Mouse (Mus musculus): Measurements from ENCODE around the gene Runx3. TPM values are rescaled to one million over a fixed set of nuclear protein-coding genes. Genes with fewer than 3 reads are reported as not detected.

Runx3 gene
- polyA plus RNA-seq, 1 experiment from 2014 or later = 0.13 TPM

GRCm38 (mm10) chr4:135116391-135116790, 4.1 kb upstream of the Runx3 start:
- WGBS = 61% methylated on average over 5 of the region's 5 CpGs

GRCm38 (mm10) chr4:135117846-135118245, 2.6 kb upstream of the Runx3 start:
- 91% methylated on average over 9 of the region's 9 CpGs for WGBS
- Histone ChIP-seq H3K4me2 (replicated peaks; ENCODE audit: low read depth) (no peak overlapping the region), H3K4me1 (replicated peaks; ENCODE audit: control insufficient read depth, insufficient read depth) (no peaks in the 10 kb centered on the region), H3K27me3 (ENCODE audit: control insufficient read depth, insufficient read depth, low read length) (no peaks in the 10 kb centered on the region), H3K9ac (ENCODE audit: low read length) (no peak overlapping the region), H3K9me3 (ENCODE audit: control insufficient read depth, low read length) (no peaks in the 10 kb centered on the region), H3K27ac (replicated peaks) (no peak overlapping the region), H3K36me3 (ENCODE audit: control insufficient read depth, insufficient read depth, low read length) (no peaks in the 10 kb centered on the region), H3K4me3 (ENCODE audit: low read depth, low read length) (no peak overlapping the region)
- no peak for DNase-seq (ENCODE audit: low spot score)
- TF ChIP-seq CTCF (IDR thresholded peaks at IDR 0.05; ENCODE audit: low read depth) (no peak), EP300 (optimal IDR thresholded peaks at IDR 0.05) (no peak)
- no peak for ATAC-seq (ENCODE audit: low FRiP score, low TSS enrichment)

More at GRCm38 (mm10) chr4:135116391-135116790, 4.1 kb upstream of the Runx3 start:
- Histone ChIP-seq H3K9ac (ENCODE audit: low read length) (no peak overlapping the region), H3K27ac (replicated peaks) (no peak overlapping the region), H3K27me3 (ENCODE audit: control insufficient read depth, insufficient read depth, low read length) (no peaks in the 10 kb centered on the region), H3K4me3 (ENCODE audit: low read depth, low read length) (no peak overlapping the region), H3K4me1 (replicated peaks; ENCODE audit: control insufficient read depth, insufficient read depth) (no peaks in the 10 kb centered on the region), H3K9me3 (ENCODE audit: control insufficient read depth, low read length) (no peaks in the 10 kb centered on the region), H3K36me3 (ENCODE audit: control insufficient read depth, insufficient read depth, low read length) (no peaks in the 10 kb centered on the region), H3K4me2 (replicated peaks; ENCODE audit: low read depth) (no peak overlapping the region)
- DNase-seq (ENCODE audit: low spot score) = no peak
- TF ChIP-seq CTCF (IDR thresholded peaks at IDR 0.05; ENCODE audit: low read depth) (no peak), EP300 (optimal IDR thresholded peaks at IDR 0.05) (no peak)
- ATAC-seq (ENCODE audit: low FRiP score, low TSS enrichment) = no peak

- DNase-seq (ENCODE audit: low spot score) = no peak
- Histone ChIP-seq H3K9ac (ENCODE audit: low read length) (no peak overlapping the region), H3K4me1 (replicated peaks; ENCODE audit: control insufficient read depth, insufficient read depth) (no peaks in the 10 kb centered on the region), H3K4me2 (replicated peaks; ENCODE audit: low read depth) (no peak overlapping the region), H3K27me3 (ENCODE audit: control insufficient read depth, insufficient read depth, low read length) (no peaks in the 10 kb centered on the region), H3K4me3 (ENCODE audit: low read depth, low read length) (no peak overlapping the region), H3K36me3 (ENCODE audit: control insufficient read depth, insufficient read depth, low read length) (no peaks in the 10 kb centered on the region), H3K27ac (replicated peaks) (no peak overlapping the region), H3K9me3 (ENCODE audit: control insufficient read depth, low read length) (no peaks in the 10 kb centered on the region)
- TF ChIP-seq EP300 (optimal IDR thresholded peaks at IDR 0.05) = no peak
- no peak for TF ChIP-seq CTCF (IDR thresholded peaks at IDR 0.05; ENCODE audit: low read depth)
- ATAC-seq (ENCODE audit: low FRiP score, low TSS enrichment) = no peak
- 86% methylated on average over 12 of the region's 12 CpGs for WGBS
Measured at GRCm38 (mm10) chr4:135118855-135119474, 1.5 kb upstream of the Runx3 start.

- ATAC-seq (ENCODE audit: low FRiP score, low TSS enrichment) = no peak
- H3K4me2 ChIP-seq (replicated peaks; ENCODE audit: low read depth) = no peak overlapping the region
- 76% methylated on average over 5 of the region's 5 CpGs for WGBS
- TF ChIP-seq EP300 (optimal IDR thresholded peaks at IDR 0.05) = no peak
- TF ChIP-seq CTCF (IDR thresholded peaks at IDR 0.05; ENCODE audit: low read depth) = no peak
- no peaks in the 10 kb centered on the region for H3K4me1 ChIP-seq (replicated peaks; ENCODE audit: control insufficient read depth, insufficient read depth)
- no peak overlapping the region for H3K4me3 ChIP-seq (ENCODE audit: low read depth, low read length)
- H3K9me3 ChIP-seq (ENCODE audit: control insufficient read depth, low read length) = no peaks in the 10 kb centered on the region
- no peaks in the 10 kb centered on the region for H3K27me3 ChIP-seq (ENCODE audit: control insufficient read depth, insufficient read depth, low read length)
- no peak overlapping the region for H3K27ac ChIP-seq (replicated peaks)
- H3K9ac ChIP-seq (ENCODE audit: low read length) = no peak overlapping the region
- H3K36me3 ChIP-seq (ENCODE audit: control insufficient read depth, insufficient read depth, low read length) = no peaks in the 10 kb centered on the region
- no peak for DNase-seq (ENCODE audit: low spot score)
Measured at GRCm38 (mm10) chr4:135123721-135124120, 3.3 kb downstream of the Runx3 start.

GRCm38 (mm10) chr4:135124732-135125131, 4.3 kb downstream of the Runx3 start:
- Histone ChIP-seq H3K4me3 (ENCODE audit: low read depth, low read length) (no peak overlapping the region), H3K9me3 (ENCODE audit: control insufficient read depth, low read length) (no peaks in the 10 kb centered on the region), H3K4me1 (replicated peaks; ENCODE audit: control insufficient read depth, insufficient read depth) (no peaks in the 10 kb centered on the region), H3K27ac (replicated peaks) (no peak overlapping the region), H3K36me3 (ENCODE audit: control insufficient read depth, insufficient read depth, low read length) (no peaks in the 10 kb centered on the region), H3K27me3 (ENCODE audit: control insufficient read depth, insufficient read depth, low read length) (no peaks in the 10 kb centered on the region), H3K4me2 (replicated peaks; ENCODE audit: low read depth) (no peak overlapping the region), H3K9ac (ENCODE audit: low read length) (no peak overlapping the region)
- DNase-seq (ENCODE audit: low spot score) = no peak
- TF ChIP-seq CTCF (IDR thresholded peaks at IDR 0.05; ENCODE audit: low read depth) (no peak), EP300 (optimal IDR thresholded peaks at IDR 0.05) (no peak)
- 91% methylated on average over 6 of the region's 6 CpGs for WGBS
- ATAC-seq (ENCODE audit: low FRiP score, low TSS enrichment) = no peak

- Histone ChIP-seq H3K4me1 (replicated peaks; ENCODE audit: control insufficient read depth, insufficient read depth) (no peaks in the 10 kb centered on the region), H3K36me3 (ENCODE audit: control insufficient read depth, insufficient read depth, low read length) (no peaks in the 10 kb centered on the region), H3K9ac (ENCODE audit: low read length) (no peak overlapping the region), H3K27ac (replicated peaks) (no peak overlapping the region), H3K9me3 (ENCODE audit: control insufficient read depth, low read length) (no peaks in the 10 kb centered on the region), H3K27me3 (ENCODE audit: control insufficient read depth, insufficient read depth, low read length) (no peaks in the 10 kb centered on the region), H3K4me2 (replicated peaks; ENCODE audit: low read depth) (no peak overlapping the region), H3K4me3 (ENCODE audit: low read depth, low read length) (no peak overlapping the region)
- no peak for DNase-seq (ENCODE audit: low spot score)
- WGBS = 80% methylated on average over 3 of the region's 3 CpGs
- no peak for ATAC-seq (ENCODE audit: low FRiP score, low TSS enrichment)
- no peak for TF ChIP-seq CTCF (IDR thresholded peaks at IDR 0.05; ENCODE audit: low read depth)
- TF ChIP-seq EP300 (optimal IDR thresholded peaks at IDR 0.05) = no peak
Measured at GRCm38 (mm10) chr4:135125152-135125551, 4.7 kb downstream of the Runx3 start.

Data from stomach, postnatal 0 days (tissue).